Mouse (Mus musculus) kidney, postnatal 0 days (tissue): ENCODE measurements around the gene Fads3. TPM values are rescaled to one million over a fixed set of nuclear protein-coding genes. Genes with fewer than 3 reads are reported as not detected.

ENCODE experiments used
- ATAC-seq: fragments of 200-750 bp; cut with Nextera tagmentation; replicated peaks from 2 replicates; pipeline ENCODE4 v1.8.0; 2017; ENCODE audit warnings: low read depth, moderate number of reproducible peaks, moderate TSS enrichment, moderate library complexity; ENCODE audit not compliant: low FRiP score
- DNase-seq: peaks from one replicate; pipeline ENCODE4 v3.0.0-alpha.2; 2016; ENCODE audit warnings: low spot score
- H3K27ac ChIP-seq: fragments of 300-500 bp; sonication (generic); 2 replicates; pipeline ENCODE4 v1.5.1; 2014; ENCODE audit warnings: mild to moderate bottlenecking
- H3K27me3 ChIP-seq: fragments of 300-500 bp; sonication (generic); 2 replicates; pipeline ENCODE4 v1.6.1; 2014; ENCODE audit warnings: low read length, mixed read lengths; ENCODE audit not compliant: insufficient read depth
- H3K36me3 ChIP-seq: fragments of 300-500 bp; sonication (generic); 2 replicates; pipeline ENCODE4 v1.6.1; 2014; ENCODE audit warnings: low read length, mixed read lengths; ENCODE audit not compliant: insufficient read depth
- H3K4me1 ChIP-seq: fragments of 300-500 bp; sonication (generic); replicated peaks from 2 replicates; pipeline ENCODE4 v1.6.1; 2014; ENCODE audit warnings: antibody characterized with exemption, low read length, mixed read lengths; ENCODE audit not compliant: insufficient read depth
- H3K4me2 ChIP-seq: fragments of 300-500 bp; sonication (generic); 2 replicates; pipeline ENCODE4 v1.6.1; 2014; ENCODE audit warnings: mild to moderate bottlenecking, low read length, moderate library complexity, mixed read lengths
- H3K4me3 ChIP-seq: fragments of 300-500 bp; sonication (generic); replicated peaks from 2 replicates; pipeline ENCODE4 v1.5.1; 2014; ENCODE audit warnings: low read depth, low read length
- H3K9ac ChIP-seq: fragments of 300-500 bp; sonication (generic); 2 replicates; pipeline ENCODE4 v1.6.1; 2014; ENCODE audit warnings: low read depth, low read length
- H3K9me3 ChIP-seq: fragments of 300-500 bp; sonication (generic); replicated peaks from 2 replicates; pipeline ENCODE4 v1.6.1; 2016; ENCODE audit warnings: low read length, inconsistent platforms, mixed read lengths
- CTCF ChIP-seq: IDR thresholded peaks from 2 replicates; pipeline ENCODE4 v1.5.1; 2016; ENCODE audit warnings: antibody characterized with exemption, low read depth, mild to moderate bottlenecking, moderate library complexity
- WGBS: fragments of 180-500 bp; shearing (Covaris S2); extraction: QIAGEN DNeasy Blood & Tissue Kit; methylation state at CpG from one replicate; pipeline ENCODE4 v1.1.7; 2014; 5-methylcytosine and 5-hydroxymethylcytosine counted together
- polyA plus RNA-seq: library from polyadenylated mRNA; unstranded; fragments of >200 nt; fragmentation: Nextera tagmentation; extraction: Ambion mirVana; gene quantifications from 2 replicates; pipeline ENCODE4 v1.2.1, GENCODE M21; 2015

Fads3 gene
- polyA plus RNA-seq, 1 experiment from 2014 or later = 35.0 TPM

- no peak for ATAC-seq
- Histone ChIP-seq H3K27ac (no peak overlapping the region), H3K4me3 (no peak overlapping the region), H3K27me3 (no peaks in the 10 kb centered on the region), H3K9me3 (no peaks in the 10 kb centered on the region), H3K9ac (no peak overlapping the region), H3K4me2 (no peak overlapping the region), H3K36me3 (no peaks in the 10 kb centered on the region), H3K4me1 (no peaks in the 10 kb centered on the region)
- DNase-seq = no peak
- no peak for TF ChIP-seq CTCF
- WGBS = 66% methylated on average over 13 of the region's 13 CpGs
Observed at GRCm38 (mm10) chr19:9998736-9999486, 42.5 kb upstream of the Fads3 start.

GRCm38 (mm10) chr19:10000330-10000729 lies 41.0 kb upstream of the Fads3 start:
- Histone ChIP-seq H3K9me3 (no peaks in the 10 kb centered on the region), H3K9ac (no peak overlapping the region), H3K27ac (no peak overlapping the region), H3K27me3 (no peaks in the 10 kb centered on the region), H3K4me3 (no peak overlapping the region), H3K4me1 (no peaks in the 10 kb centered on the region), H3K36me3 (no peaks in the 10 kb centered on the region), H3K4me2 (no peak overlapping the region)
- WGBS = 20% methylated on average over 3 of the region's 3 CpGs
- ATAC-seq (0 out of 2 replicates have a peak, but pooled peaks have one; percentile 25), DNase-seq (peak; percentile 90)
- peak; percentile 93 for TF ChIP-seq CTCF

DNA sequence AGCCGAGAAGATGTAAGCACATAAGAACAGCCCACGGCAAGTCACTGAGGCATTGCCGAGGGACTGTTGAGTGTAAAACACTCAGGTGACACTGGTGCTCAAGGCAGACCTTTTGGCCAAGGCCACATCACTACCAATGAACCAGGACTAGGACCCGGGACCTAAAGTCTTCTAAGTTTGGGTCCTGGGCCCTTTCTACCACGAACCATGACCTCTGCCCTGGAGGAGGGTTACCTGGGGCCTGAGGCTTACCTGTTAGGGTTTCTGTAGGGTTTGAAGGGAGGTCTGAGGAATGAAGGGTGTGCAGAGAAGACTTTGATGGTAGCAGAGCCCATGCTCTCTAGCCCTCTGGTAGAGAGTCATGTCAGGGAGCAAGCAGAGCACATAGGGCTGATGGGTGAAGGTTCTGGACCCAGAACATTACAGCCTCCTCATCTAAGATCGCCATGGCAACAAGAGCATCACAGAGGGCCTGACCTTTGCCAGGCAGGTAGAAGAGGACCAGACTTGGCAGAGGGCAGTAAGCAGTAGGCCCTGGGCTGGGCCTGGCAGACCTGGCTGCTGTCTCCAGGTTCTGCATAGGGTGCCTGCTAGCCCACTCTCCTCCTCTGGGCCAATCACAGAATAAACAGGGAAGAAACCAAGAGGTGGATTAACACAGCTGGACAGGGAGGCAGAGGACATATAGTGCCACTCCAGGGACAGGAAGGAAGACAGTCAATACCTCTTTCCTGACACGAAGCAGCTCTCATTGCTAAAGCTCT lies 40.0 kb upstream of the Fads3 start, which contains the start of the genes Best1 and Rab3il1:
TSS of gene Best1 (minus strand) at position 428 of the 764 bp plus-strand sequence.
TSS of gene Rab3il1 (plus strand) at position 464 of the 764 bp plus-strand sequence.
- no peak for DNase-seq
- Histone ChIP-seq H3K4me2 (no peak within 1 kb of the TSS), H3K36me3 (no peaks in the 10 kb centered on the region), H3K9me3 (no peaks in the 10 kb centered on the region), H3K27ac (no peak within 1 kb of the TSS), H3K9ac (no peak within 1 kb of the TSS), H3K4me3 (no peak within 1 kb of the TSS), H3K4me1 (no peaks in the 10 kb centered on the region), H3K27me3 (no peaks in the 10 kb centered on the region)
- ATAC-seq = no peak
- WGBS = 61% methylated on average over 7 of the region's 7 CpGs
- TF ChIP-seq CTCF = no peak

GRCm38 (mm10) chr19:10003696-10004095 lies 37.7 kb upstream of the Fads3 start:
- no peaks in the 10 kb centered on the region for H3K27me3 ChIP-seq
- no peak for ATAC-seq

GRCm38 (mm10) chr19:10011408-10011807 lies 30.0 kb upstream of the Fads3 start:
- WGBS = 72% methylated on average over 1 of the region's 1 CpGs
- DNase-seq (no peak), ATAC-seq (no peak)
- Histone ChIP-seq H3K4me1 (peaks cover 9% of the 10 kb centered on the region), H3K27ac (no peak overlapping the region), H3K9ac (no peak overlapping the region), H3K4me2 (no peak overlapping the region), H3K9me3 (no peaks in the 10 kb centered on the region), H3K27me3 (no peaks in the 10 kb centered on the region), H3K36me3 (no peaks in the 10 kb centered on the region), H3K4me3 (no peak overlapping the region)
- no peak for TF ChIP-seq CTCF

More at GRCm38 (mm10) chr19:10003696-10004095, 37.7 kb upstream of the Fads3 start:
- H3K4me2 ChIP-seq = no peak overlapping the region
- no peak overlapping the region for H3K27ac ChIP-seq
- no peak overlapping the region for H3K9ac ChIP-seq
- no peak for TF ChIP-seq CTCF
- no peak for DNase-seq
- no peaks in the 10 kb centered on the region for H3K36me3 ChIP-seq
- no peaks in the 10 kb centered on the region for H3K4me1 ChIP-seq
- WGBS = 81% methylated on average over 1 of the region's 1 CpGs
- H3K4me3 ChIP-seq = no peak overlapping the region
- no peaks in the 10 kb centered on the region for H3K9me3 ChIP-seq

GRCm38 (mm10) chr19:10012827-10013278 lies 28.5 kb upstream of the Fads3 start:
- Histone ChIP-seq H3K27ac (peak overlapping the region; percentile 88), H3K4me2 (no peak overlapping the region), H3K9me3 (no peaks in the 10 kb centered on the region), H3K27me3 (no peaks in the 10 kb centered on the region), H3K36me3 (no peaks in the 10 kb centered on the region), H3K4me3 (no peak overlapping the region), H3K4me1 (peaks cover 9% of the 10 kb centered on the region), H3K9ac (0 out of 2 replicates have a peak overlapping the region, but pooled peaks have one; percentile 24)
- WGBS = 7% methylated on average over 6 of the region's 6 CpGs
- DNase-seq (peak; percentile 96), ATAC-seq (peak; percentile 64)
- no peak for TF ChIP-seq CTCF
